Mouse (Mus musculus): ENCODE measurements at regions not wholly inside any gene's neighbourhood (a gene's known extent, or its start where the extent isn't known, plus 50 kb on each side); places are given as distances from the start of the nearest gene placed in this dataset.

- TF ChIP-seq REST (IDR thresholded peaks at IDR 0.05; ENCODE audit: insufficient read depth, insufficient read length) (no peak), POLR2A (IDR thresholded peaks at IDR 0.05; ENCODE audit: insufficient read length, low read depth) (no peak), USF1 (IDR thresholded peaks at IDR 0.05; ENCODE audit: low read depth) (no peak), CEBPB (IDR thresholded peaks at IDR 0.05; ENCODE audit: insufficient read depth, poor library complexity, severe bottlenecking) (no peak), POLR2AphosphoS2 (IDR thresholded peaks at IDR 0.05; ENCODE audit: insufficient read length, low read depth) (no peak), E2F4 (IDR thresholded peaks at IDR 0.05; ENCODE audit: insufficient read depth) (no peak), SRF (IDR thresholded peaks at IDR 0.05; ENCODE audit: control insufficient read depth, insufficient read length, low read depth) (no peak)
These were observed 430.7 kb upstream of the Nrsn1 start for GRCm38 (mm10) chr13:25700965-25701364.

All from myocyte (in vitro differentiated cells).